Mouse (Mus musculus): ENCODE results near the gene Slc25a17.

DNA sequence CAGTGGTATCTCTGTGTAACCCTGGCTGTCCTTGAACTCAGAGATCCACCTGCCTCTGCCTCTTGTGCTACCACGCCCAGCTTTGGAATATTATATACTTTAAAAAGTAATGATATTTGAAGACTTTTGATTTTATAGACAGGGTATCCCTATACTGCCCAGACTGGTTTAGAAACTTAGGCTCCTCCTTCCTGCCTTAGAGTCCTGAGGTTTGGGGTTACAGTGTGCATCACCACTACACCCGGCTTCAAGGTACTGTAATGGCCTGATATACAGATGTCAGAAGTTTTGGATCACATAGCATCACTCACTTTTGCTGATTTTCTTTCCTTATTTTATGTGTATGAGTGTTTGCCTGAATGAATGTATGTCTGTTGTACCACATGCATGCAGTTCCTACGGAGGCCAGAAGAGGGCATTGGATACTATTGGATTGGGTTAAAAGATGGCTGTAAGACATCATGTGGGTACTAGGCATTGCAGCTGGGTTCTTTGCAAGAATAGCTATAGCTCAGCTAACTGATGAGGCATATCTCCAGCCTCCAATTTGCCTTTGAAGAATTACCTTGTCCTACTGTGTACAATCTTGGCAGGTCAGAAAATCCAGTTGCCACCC is 5.4 kb downstream of the Slc25a17 start:
- TF ChIP-seq CTCF (IDR thresholded peaks at IDR 0.05; ENCODE audit: borderline replicate concordance, extremely low read depth, insufficient read depth, insufficient read length), result peak; percentile 48; the same call in 1 of the 2 replicates
- no peak for TF ChIP-seq POLR2A (IDR thresholded peaks at IDR 0.05; ENCODE audit: borderline replicate concordance, extremely low read depth, insufficient read depth, insufficient read length, poor library complexity, severe bottlenecking)
